Mouse (Mus musculus) A20 (cell line): ENCODE data around the gene Zc3h18.

Source experiments
- DNase-seq: peaks from one replicate; pipeline ENCODE4 v3.0.0-alpha.2; 2011; ENCODE audit warnings: low read depth, low spot score

Gene Zc3h18

DNA sequence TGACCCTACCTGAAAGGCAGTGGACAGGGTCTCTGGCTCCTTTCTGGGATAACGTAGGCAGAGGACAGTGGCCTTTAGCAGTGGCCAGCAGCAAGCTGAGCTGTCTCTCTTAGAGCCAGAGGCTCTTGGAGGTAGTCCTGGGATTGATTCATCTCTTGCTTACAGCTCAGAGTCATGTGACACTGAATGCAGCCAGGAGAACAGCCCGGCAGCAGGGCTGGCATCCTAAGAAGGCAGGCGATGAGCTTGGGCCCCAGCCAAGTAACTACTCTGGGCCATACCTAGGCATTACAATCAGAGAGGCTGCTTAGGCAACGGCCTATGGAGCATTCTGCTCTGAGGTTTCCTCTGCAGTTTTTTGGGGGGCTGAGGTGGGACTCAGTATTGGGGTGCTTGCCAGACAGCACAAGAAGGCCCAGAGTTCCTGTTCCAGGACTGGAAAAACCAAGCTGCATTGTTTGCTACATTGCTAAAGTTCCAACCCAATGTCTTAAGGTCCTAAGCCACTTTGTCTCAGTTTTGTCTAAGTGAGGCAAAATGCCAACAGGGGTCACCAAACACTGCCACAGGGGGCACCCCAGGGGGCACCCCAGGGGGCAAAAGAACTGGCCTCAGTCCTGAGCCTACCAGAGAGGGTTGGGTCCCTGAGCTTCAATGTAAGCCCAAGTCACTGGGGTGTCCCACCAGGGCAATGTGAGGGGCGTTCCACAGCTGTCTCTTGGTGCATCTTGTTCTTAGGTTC is 28.4 kb upstream of the Zc3h18 start:
- DNase-seq, result no peak

GRCm38 (mm10) chr8:122349357-122350297 is 26.8 kb upstream of the Zc3h18 start:
- DNase-seq, result no peak

- no peak for DNase-seq
Observed at GRCm38 (mm10) chr8:122350309-122351089, 25.9 kb upstream of the Zc3h18 start.

DNA sequence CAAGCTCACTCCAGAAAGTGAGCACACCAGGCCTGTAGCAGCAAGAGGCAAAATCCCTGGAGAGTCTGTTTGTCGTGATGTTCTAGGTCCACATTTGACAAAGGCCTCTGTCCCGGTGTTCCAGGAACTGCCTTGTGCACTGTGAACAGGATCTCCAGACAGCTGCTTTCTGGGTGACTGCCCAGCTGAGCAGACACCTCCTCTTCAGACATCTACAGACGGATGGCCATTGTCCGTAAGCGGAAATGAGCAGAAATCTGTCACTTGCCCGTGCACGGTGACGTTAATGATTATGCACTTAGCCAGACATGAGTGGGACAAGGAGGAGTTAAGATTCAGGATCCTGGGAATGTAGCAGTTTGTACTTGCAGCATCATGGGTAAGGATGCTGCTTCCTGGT is 22.3 kb upstream of the Zc3h18 start:
- DNase-seq, result no peak

DNA sequence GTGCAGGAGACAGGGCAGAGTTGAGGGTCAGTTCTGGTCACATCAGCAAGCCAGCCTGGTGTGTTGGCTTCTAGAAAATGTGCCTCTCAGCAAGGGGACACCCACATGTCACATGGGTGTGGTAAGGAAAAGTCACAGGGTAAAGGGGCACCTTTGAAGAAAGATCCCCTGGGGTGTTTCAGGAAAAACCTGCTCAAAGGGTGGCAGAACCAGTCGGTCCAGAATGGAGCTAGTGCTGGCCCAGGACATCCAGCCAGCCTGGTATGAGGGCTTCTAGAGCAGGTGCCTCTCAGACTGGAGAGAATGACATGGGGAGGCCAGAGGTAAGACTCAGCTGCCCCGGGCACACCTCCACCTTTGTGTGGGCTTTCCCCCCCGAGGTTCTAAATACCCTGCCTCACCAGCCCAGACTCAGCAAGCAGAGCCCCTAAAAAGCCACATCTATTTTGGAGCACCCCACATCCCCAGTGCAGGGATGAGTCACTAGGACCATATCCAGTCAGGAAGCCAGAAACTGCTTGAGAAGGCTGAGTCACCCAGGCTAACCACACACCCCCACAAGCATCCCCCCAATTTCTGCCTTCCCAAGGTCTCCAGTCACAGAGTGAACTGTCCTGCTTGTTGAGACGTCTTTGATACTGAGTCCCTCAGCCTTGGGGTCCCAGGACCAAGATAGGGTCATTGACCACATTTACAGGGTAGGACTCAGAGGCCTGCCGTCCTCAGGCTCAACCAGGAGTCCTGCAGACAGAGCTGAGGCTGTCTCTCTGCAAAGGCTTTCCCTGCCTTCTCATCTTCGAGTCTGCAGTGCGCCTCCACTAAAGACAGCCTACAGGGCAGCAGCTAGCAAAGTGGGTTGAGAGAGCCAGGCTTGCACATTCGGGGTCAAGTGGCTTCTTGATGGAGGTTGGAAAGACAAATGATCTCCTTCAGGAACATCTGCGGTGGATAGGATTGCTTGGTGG is 20.5 kb upstream of the Zc3h18 start:
- DNase-seq, result no peak

GRCm38 (mm10) chr8:122357202-122357601 is 19.2 kb upstream of the Zc3h18 start:
- DNase-seq, result no peak

DNA sequence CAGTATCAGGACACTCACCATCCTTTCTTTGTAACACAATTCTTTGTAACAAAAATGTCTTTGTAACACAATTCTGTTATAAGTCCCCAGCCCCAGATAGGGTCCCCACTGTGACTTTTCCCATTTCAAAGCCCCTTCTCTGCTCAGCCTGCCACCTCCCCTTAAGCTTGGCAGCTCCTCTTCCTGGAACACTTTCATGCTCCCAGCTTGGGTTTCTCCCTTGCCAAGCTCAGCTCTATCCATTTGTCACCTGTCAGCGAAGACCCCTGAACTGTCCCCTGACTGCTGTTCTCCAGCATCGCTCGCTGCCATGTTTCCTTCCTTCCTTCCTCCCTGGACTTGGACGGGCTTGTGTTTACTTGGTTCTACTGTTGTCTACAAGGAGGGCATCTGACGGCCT is 18.8 kb upstream of the Zc3h18 start:
- no peak for DNase-seq

GRCm38 (mm10) chr8:122359111-122359775 is 17.2 kb upstream of the Zc3h18 start:
- DNase-seq, result no peak

GRCm38 (mm10) chr8:122360696-122361416 is 15.6 kb upstream of the Zc3h18 start, which contains the start of gene Trhr2:
Gene Trhr2, minus strand, starts transcription at chr8:122360746.
- no peak for DNase-seq

DNA sequence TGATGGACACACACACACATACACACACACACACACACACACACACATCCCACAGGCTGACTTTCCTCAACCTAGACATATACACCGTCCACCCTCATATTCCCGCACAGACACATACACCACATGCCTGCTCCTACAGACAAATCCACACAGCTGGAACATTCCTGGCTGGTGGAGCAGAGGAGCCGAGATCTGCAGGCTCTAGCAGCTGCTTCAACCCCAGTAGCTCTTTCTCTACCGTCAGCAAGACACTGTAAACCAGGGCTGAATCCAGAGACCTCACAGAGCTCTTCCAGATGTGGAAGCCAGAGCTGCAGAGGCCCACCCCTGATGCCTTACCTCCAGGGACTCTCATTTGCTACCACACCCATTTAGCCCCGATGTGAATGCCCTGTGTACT is 14.1 kb upstream of the Zc3h18 start:
- DNase-seq, result no peak

- no peak for DNase-seq
Observed at GRCm38 (mm10) chr8:122362967-122363366, 13.4 kb upstream of the Zc3h18 start.

DNA sequence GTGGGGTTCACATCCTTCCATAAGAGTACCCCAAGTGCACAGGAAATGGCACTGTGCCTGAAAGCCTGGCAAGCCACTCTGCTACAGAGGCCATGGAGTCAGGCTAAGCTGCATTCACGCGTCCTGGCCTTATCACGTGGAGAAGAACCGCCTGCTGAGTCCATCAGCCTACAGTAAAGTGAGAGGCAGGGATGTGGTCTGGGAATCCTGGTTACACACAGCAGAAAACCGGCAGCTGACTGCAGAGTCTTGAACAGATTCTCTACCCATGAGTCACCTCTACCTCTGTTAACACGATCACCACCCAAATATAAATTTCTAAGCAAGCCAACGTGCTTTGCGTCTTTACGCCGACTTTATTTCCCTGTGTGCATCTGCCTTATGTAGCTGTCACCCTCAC is 7.9 kb upstream of the Zc3h18 start:
- DNase-seq, result no peak

GRCm38 (mm10) chr8:122369665-122370064 is 6.7 kb upstream of the Zc3h18 start:
- DNase-seq, result peak; percentile 66

DNA sequence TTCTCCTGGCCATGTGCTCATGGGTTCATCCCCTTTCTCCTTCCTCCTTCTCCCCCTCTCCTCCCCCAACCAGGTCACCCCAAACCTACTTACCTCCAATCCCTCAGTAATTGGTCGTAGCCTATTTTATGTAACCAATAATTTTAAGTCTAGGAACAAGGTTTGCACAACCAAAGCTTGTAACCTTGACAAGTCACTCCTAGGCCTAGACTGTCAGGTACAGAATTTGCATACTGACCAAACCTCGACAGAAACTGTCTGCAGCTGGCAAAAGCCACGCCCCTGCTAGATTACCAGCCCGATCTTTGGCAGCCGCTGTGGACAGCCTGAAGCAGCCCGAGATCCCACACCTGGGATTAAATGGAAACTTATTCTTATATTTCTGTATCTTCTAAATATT is 4.7 kb upstream of the Zc3h18 start:
- DNase-seq, result peak; percentile 82

DNA sequence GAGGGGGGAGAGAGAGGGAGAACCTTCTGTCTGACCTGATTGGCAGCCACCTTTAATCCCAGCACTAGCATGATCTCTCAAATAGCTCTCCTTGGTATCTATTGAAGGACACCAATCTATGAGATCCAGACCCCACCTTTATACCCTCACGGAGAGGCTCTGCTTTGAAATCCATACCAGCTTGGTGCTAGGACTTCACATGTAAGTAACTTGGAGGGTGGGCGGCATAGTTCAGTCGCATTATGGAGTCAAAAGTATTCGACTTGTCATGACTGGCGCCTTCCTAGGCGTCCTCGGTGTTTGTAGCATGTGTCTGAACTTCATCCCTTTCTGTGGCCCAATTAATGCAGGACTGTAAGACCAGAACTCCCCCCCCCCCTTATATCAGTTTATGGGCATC is 1.1 kb upstream of the Zc3h18 start:
- no peak for DNase-seq

DNA sequence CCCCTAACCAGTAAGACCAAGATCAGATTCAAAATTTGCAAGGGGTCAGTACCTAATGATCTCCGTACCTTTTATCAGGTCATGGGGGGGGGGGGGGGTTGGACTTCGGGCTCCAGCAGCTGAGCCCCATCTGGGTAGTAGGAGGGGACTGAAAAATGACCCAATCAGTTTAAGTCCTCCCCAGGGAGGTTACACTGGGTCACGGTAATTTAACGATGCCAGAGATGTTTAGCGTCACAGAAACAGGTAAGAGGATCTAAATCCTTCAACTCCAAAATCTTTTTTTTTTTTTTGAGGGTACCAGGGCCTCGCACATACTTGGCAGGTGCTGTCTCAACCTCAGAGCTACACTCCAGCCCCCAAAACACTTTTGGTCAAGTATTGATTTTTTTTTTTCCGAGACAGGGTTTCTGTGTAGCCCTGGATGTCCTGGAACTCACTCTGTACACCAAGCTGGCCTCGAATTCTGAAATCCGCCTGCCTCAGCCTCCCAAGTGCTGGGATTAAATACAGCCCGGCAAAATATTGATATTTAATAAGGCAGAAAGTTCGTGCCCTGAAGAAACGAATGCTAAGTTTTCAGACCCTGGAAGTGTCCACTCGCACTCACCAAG is 551 bp upstream of the Zc3h18 start:
- peak; percentile 45 for DNase-seq

DNA sequence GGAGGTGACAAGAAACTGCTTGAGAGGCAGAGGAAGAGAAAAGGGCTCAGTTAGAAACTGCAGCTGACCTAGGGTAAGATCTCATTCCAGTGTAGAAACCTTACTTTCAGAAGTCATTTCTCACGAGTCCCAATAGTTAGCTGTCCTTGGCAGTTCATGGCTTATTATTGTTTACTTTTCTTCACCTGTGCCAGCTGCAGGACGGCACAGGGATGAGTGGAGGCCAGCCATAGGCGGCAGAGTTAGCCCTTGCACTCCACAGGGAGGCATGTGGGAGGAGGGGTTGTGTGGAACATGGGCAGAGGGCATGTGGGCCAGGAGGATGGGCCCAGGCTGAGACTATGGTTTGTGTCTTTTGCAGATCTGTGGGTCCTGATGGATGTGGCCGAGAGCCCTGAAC is 6.6 kb downstream of the Zc3h18 start:
- DNase-seq, result no peak

DNA sequence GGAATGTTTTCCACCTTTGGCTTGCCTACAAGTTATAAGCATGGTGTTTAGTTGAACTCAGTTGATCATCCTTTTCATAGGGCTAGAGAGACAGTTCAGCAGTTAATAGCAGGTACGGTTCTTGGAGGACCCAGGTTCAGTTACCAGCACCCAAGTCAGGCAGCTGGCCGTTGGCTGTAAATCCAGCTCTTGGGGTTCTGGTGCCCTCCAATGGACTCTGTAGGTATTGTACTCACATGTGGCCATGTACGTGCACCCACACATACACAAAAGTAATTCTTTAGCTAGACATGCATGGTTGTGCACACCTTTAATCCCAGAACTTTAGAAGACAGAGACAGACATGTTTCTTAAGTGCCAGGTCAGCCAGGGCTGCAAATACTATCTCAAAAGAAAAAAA is 12.9 kb downstream of the Zc3h18 start:
- DNase-seq, result peak; percentile 25

GRCm38 (mm10) chr8:122390758-122391157 is 14.3 kb downstream of the Zc3h18 start:
- DNase-seq, result no peak
